ENCODE assay signal across 8 mouse cellular contexts in genomic region chr13:16011372-16012242, GRCm38 (mm10). TPM values are rescaled to one million over a fixed set of nuclear protein-coding genes. Genes with fewer than 3 reads are reported as not detected.
DNase-seq lines count a peak whose midpoint lies in the region; ATAC-seq and TF ChIP-seq lines count a peak whose summit lies in the region.

Gene Inhba (plus strand): TSS chr13:16011851.

- peak within 1 kb of the TSS; percentile 63 for H3K4me2 ChIP-seq in liver, embryonic 13.5 days

- 8% methylated on average over 31 of the region's 31 CpGs for WGBS in heart, embryonic 10.5 days
- WGBS in kidney, adult 2 months, result 15% methylated on average over 31 of the region's 31 CpGs
- WGBS in liver, embryonic 13.5 days (ENCODE audit: insufficient replicate concordance), result 8% methylated on average over 31 of the region's 31 CpGs

- DNase-seq in urinary bladder, postnatal 14 days (ENCODE audit: low spot score), result peak; percentile 51
- DNase-seq in urinary bladder, postnatal 10 days (ENCODE audit: low spot score), result no peak
- peak; percentile 70 for DNase-seq in embryo, embryonic 9.5 days (ENCODE audit: extremely low spot score)
- DNase-seq in heart, embryonic 10.5 days (ENCODE audit: low spot score), result peak; percentile 76
- peak; percentile 36 for DNase-seq in kidney, adult 2 months
- DNase-seq in liver, embryonic 13.5 days, result no peak
- DNase-seq in naive thymus-derived CD4-positive, alpha-beta T cell, adult 2 months (ENCODE audit: low read depth), result peak; percentile 54
- peak; percentile 12 for DNase-seq in thymus, postnatal 0 days (ENCODE audit: low spot score)

- H3K36me3 ChIP-seq in heart, embryonic 10.5 days, result no peaks in the 10 kb centered on the region
- H3K36me3 ChIP-seq in kidney, adult 2 months (ENCODE audit: control insufficient read depth, insufficient read depth, low read length), result no peaks in the 10 kb centered on the region
- no peaks in the 10 kb centered on the region for H3K36me3 ChIP-seq in liver, embryonic 13.5 days

- TF ChIP-seq CTCF in kidney, adult 2 months (conservative IDR thresholded peaks at IDR 0.05; ENCODE audit: insufficient read depth, insufficient read length, low read depth, low read length), result 0 out of 2 replicates have a peak, but pooled peaks have one; percentile 19

- peak within 1 kb of the TSS; percentile 69 for H3K4me3 ChIP-seq in heart, embryonic 10.5 days
- H3K4me3 ChIP-seq in kidney, adult 2 months (ENCODE audit: insufficient read depth, low read depth, low read length), result peak within 1 kb of the TSS; percentile 50
- peak within 1 kb of the TSS; percentile 48 for H3K4me3 ChIP-seq in liver, embryonic 13.5 days (replicated peaks)

- peaks cover under 1% of the 10 kb centered on the region; the same call in 1 of the 2 replicates for H3K4me1 ChIP-seq in heart, embryonic 10.5 days
- H3K4me1 ChIP-seq in kidney, adult 2 months (ENCODE audit: control insufficient read depth, insufficient read depth, low read length), result no peaks in the 10 kb centered on the region
- H3K4me1 ChIP-seq in liver, embryonic 13.5 days (replicated peaks), result 0 out of 2 replicates have a peak, but pooled peaks cover 3% of the 10 kb centered on the region

- peaks cover 22% of the 10 kb centered on the region; the same call in 1 of the 2 replicates for H3K27me3 ChIP-seq in heart, embryonic 10.5 days (ENCODE audit: insufficient read depth, poor library complexity, severe bottlenecking)
- H3K27me3 ChIP-seq in kidney, adult 2 months (replicated peaks; ENCODE audit: control insufficient read depth, insufficient read depth, low read length), result no peaks in the 10 kb centered on the region
- peaks cover 41% of the 10 kb centered on the region for H3K27me3 ChIP-seq in liver, embryonic 13.5 days

- peak within 1 kb of the TSS; percentile 82 for H3K27ac ChIP-seq in heart, embryonic 10.5 days
- no peak within 1 kb of the TSS for H3K27ac ChIP-seq in kidney, adult 2 months (ENCODE audit: insufficient read depth, low read depth, low read length)
- H3K27ac ChIP-seq in liver, embryonic 13.5 days, result no peak within 1 kb of the TSS

- ATAC-seq in liver, embryonic 13.5 days (ENCODE audit: low read depth), result 0 out of 2 replicates have a peak, but pooled peaks have one; percentile 45

- peak within 1 kb of the TSS; percentile 36 for H3K9ac ChIP-seq in liver, embryonic 13.5 days

- no peak for TF ChIP-seq POLR2A in kidney, adult 2 months (IDR thresholded peaks at IDR 0.05; ENCODE audit: low read depth, low read length)

- no peaks in the 10 kb centered on the region for H3K9me3 ChIP-seq in heart, embryonic 10.5 days
- no peaks in the 10 kb centered on the region for H3K9me3 ChIP-seq in liver, embryonic 13.5 days (replicated peaks)

RNA-seq across cellular contexts. Expression of gene Inhba, which starts in this region (rescaled TPM):
- polyA plus RNA-seq in heart, embryonic 10.5 days (2016; fragmentation: Nextera tagmentation; extraction: Ambion mirVana), result 4.1 and 5.5 TPM in 2 replicates
- polyA plus RNA-seq in kidney, adult 2 months (2012; rRNA removed), result 0.23 and 0.42 TPM in 2 replicates
- 0.97 and 1.1 TPM in 2 replicates for polyA plus RNA-seq in liver, embryonic 13.5 days (2015; fragmentation: Nextera tagmentation; extraction: Ambion mirVana)
- polyA plus RNA-seq in thymus, postnatal 0 days (2015; fragmentation: Nextera tagmentation; extraction: Ambion mirVana), result 0.25 and 0.26 TPM in 2 replicates

Comparison
In these comparisons a context has a peak if more than half of its experiments do, and no peak if none do; other contexts are left out.
1. DNase-seq: peak in urinary bladder, postnatal 14 days (single experiment), embryo, embryonic 9.5 days (single experiment), heart, embryonic 10.5 days (single experiment) and naive thymus-derived CD4-positive, alpha-beta T cell, adult 2 months (single experiment); none in urinary bladder, postnatal 10 days (single experiment) and liver, embryonic 13.5 days (single experiment).
2. Peak in DNase-seq and H3K4me3 ChIP-seq in kidney, adult 2 months; RNA of the gene not detected or under 1 TPM.
3. Peak in DNase-seq in thymus, postnatal 0 days; RNA of the gene not detected or under 1 TPM.
4. Peak in every context shown above with its lines, with median percentiles within 50 percentile points of each other: H3K4me3 ChIP-seq.